Mouse (Mus musculus): ENCODE measurements around the gene Efhc1.
"Not testable (repeated sequence)": the region's sequence is repeated elsewhere in the genome, so short reads cannot be mapped to it uniquely, and the experiment has no call there.

Efhc1 gene

DNA sequence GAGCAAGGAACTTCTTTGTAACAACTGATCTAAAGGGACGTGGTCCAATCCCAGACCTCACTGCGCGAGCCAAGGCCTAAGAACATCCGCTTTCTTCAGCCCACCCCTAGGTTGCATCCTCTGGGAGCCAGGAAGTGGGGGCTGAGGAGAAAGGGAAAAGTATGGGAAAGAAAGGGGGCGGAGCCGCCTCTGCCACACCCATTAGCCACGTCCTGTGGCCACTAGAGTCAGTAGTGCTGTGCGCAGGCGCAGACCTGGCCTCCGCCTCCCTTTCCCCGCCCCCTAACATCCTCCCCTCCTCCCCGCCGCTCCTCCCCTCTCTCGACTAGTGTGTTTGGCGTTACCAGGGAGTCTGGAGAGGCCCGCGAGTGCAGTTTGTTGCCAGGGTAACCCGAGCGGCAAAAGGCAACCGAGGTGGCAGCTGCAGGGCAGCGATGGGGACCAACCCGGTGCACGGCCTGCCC lies at the start of gene Efhc1:
Gene Efhc1, plus strand, starts transcription at position 327 of the 464 bp plus-strand sequence.
- DNase-seq (ENCODE audit: low spot score) = peak; percentile 93

DNA sequence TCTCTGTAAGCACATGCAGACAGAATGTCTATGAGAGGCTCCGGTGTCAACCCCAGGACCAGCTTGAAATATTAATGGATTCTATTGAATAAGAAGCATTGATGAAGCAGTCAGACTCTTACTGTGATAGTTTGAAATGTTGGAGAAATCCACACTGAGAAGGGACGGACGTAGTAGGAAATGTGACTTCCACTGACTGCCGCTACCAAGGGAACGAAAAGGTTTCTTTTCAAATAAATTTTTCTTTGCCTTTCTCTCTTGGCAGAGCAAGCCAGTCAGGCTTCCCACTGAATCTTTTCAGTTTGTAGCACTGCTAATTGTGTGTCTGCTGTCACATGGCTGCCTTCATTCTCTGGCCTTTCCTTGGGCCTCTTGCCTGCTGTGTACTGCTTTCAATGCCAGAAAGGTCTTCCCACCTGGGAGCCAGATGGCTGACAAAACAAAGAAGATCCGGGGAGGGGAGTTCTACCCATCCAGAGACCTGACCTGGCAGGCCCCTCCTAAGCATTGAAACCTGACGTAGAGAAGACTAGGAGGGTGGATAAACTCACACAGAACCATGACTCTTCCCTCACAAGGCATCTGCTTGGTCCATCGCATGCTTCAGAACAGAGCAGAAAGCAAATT lies 45.8 kb upstream of the Efhc1 start:
- peak; percentile 65 for DNase-seq (ENCODE audit: low spot score)

DNA sequence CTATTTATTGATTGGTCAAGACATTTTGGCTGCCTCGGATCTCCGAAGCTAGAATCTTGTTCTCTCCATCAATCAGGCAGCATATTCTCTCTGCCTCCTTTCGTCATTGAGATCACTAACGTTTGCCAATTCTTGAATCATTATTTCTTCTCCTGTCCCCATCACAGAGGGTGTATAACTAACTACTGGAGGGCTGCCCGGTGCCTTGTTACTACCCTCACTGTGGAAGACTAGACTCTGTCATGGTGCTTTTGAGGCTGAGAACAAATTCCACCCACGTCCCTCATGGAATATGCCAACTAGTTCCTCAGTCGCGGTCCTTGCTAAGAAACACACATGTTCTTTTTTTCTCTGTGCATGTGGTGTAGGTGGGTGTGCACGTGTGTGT lies 45.3 kb upstream of the Efhc1 start:
- DNase-seq (ENCODE audit: low spot score) = peak; percentile 79

DNA sequence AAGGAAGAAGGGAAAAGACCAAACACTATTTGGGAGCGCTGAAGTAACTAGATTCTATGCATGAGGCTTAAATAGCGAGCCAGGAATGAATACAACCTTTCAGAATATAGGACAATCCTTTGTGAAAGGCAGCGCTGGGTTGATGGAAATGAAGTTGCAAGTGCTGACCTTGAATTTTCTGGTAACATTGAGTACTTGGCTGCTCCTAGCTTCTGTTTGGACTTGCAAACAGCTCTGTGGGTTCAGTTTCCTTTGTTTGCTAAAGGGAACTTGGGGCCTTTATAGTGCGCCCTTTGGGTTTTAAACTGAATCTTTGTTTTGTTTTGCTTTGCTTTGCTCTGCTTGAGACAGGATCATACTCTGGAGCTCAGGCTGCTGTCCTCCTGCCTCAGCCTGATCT lies 42.9 kb upstream of the Efhc1 start:
- DNase-seq (ENCODE audit: low spot score) = no peak

DNA sequence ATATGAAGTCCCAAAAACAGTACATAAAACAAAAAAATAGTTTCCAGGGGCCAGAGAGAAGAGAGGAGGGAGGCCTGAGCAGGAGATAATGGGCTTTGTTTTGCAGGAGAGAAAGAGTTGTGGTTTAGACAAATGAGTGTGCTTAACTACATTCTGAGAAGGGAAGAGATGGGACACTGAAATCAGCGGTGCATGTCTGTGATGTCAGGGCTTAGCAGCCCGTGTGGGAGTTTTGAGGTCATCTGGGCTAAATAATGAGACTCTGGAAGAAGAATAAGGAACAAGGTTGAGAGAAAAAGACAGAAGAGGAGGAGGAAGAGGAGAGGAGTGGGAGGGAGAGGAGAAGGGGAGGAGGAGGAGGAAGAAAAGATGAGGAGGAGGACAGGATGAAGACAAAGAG lies 39.3 kb upstream of the Efhc1 start:
- no peak for DNase-seq (ENCODE audit: low spot score)

DNA sequence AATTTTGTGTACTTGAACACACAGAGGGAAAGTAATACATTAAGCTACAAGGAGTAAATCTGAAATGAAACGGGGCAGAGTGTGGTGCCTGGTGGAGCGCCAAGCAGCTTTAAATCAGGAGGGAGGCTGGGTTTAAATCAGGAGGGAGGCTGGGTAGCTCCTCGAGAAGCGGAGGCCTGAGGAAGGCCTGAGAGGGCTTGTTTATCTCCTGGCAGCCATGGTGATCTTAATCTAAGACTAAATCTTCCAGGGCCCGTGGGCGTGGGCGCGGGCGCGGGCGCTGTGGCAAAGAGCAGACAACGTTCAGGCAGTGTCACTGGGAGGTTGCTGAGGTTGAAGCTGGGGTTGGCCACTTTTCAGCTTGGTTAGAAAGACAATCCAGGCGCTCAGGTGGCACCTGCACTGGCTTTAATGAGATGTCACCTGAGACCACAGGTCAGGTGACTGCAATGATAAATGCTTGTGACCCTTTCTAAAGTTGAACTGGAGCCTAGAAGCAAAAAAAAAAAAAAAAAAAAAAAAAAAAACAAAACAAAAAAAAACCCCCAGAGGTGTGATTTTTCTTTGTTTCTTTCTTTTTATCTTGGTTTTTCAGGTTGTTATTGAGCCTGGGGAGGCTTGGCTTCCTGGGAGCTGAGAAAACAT lies 38.8 kb upstream of the Efhc1 start:
- DNase-seq (ENCODE audit: low spot score) = no peak

DNA sequence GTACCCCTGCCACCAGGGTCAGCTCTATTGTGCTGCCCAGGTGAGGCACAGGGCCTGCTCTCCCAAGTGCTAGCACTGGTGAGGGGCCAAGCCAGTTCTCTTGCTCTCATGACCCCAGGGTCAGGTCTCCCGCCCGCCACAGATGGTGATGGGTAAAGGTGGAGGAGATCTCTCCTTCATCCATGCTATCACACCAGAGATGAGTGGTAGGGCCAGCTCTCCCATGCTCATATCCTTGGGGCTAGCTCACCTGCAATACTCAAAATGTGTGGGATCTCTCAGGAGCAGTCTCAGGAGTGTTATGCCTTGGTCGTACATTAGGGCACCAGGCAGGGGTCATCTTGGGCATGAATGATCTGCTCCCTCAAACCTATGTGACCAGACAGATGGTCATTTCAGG lies 36.7 kb upstream of the Efhc1 start:
- DNase-seq (ENCODE audit: low spot score) = no peak

DNA sequence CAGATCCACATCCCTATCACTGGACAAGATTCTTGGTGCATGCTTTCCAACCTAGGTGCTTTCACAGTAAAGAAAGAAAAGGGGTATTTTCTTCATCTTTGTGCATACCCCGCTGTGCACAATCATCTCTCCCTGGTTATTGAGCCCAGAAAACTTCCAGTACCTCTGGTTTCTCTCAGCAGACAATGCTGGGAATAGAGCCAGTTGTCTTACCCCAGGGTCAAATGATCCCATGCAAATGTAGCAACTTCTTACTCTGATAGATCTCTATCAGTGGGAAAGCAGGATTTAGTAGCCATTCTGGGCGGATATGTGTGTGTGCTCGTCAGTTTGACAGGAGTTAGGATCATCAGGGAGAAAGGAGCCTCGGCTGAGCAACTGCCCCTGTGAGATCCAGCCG lies 35.8 kb upstream of the Efhc1 start:
- no peak for DNase-seq (ENCODE audit: low spot score)

DNA sequence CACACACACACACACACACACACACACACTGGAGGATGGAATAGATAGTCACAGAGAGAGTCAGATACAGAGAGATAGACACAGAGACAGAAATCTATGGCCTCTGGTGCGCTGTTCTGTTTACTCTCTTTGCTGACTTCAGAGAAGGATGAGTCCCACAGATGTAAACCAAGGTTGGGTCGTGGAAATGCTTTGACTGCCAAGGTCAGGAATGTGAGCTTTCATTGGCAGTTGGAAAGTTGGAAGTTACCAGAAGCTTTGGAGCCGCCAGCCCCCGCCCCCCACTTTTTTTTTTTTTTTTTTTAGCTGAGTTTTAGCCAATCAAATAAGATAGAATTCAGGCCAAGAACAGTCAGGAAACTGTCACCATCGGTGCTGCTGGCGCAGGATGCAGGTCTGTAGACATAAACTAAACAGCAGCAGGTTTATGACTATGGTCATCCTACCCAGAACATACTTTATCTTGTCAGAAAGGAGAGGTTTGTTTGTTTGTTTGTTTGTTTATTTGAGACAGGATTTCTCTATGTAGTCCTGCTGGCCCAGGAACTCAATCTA lies 33.9 kb upstream of the Efhc1 start:
- DNase-seq (ENCODE audit: low spot score) = no peak

DNA sequence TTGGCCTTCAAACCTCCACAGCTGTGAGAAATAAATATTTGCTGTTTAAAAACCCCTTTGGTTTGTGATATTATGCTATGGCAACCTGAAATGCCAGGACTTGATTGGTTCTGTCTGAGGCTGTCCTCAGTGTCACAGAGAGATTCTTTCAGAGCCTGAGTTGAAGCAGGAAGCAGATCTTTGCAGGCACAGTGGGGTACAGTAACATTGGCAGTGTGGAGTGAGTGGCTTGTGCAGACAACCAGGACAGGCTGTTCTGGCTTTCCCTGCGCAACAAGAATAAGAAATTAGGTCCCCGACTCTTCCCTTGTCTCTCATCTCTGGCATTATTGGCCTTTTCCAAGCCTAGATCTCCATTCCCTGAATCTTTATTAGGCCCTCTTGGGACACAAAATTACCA lies 31.7 kb upstream of the Efhc1 start:
- no peak for DNase-seq (ENCODE audit: low spot score)

DNA sequence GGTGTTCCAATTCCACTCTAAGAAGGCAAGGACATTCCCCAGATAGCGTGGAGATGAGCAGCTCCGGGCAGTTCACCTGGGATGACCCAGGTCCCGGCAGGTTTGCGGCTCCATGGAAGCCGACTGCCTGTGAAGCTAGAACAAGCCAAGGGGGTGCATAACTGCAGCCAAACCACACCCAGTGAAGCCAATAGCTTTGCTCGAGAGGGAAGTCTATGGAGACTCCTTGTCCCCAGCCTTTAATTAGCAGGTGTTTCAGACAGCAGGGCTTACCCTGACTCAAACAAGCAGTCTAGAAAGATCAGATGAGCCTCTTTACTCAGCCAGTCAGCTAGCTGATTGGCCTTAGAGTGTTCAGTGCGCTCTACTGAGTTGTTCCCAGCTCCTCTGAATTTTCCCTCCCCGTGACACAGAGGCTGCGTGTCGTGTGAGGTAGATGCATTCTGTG lies 30.3 kb upstream of the Efhc1 start:
- no peak for DNase-seq (ENCODE audit: low spot score)

DNA sequence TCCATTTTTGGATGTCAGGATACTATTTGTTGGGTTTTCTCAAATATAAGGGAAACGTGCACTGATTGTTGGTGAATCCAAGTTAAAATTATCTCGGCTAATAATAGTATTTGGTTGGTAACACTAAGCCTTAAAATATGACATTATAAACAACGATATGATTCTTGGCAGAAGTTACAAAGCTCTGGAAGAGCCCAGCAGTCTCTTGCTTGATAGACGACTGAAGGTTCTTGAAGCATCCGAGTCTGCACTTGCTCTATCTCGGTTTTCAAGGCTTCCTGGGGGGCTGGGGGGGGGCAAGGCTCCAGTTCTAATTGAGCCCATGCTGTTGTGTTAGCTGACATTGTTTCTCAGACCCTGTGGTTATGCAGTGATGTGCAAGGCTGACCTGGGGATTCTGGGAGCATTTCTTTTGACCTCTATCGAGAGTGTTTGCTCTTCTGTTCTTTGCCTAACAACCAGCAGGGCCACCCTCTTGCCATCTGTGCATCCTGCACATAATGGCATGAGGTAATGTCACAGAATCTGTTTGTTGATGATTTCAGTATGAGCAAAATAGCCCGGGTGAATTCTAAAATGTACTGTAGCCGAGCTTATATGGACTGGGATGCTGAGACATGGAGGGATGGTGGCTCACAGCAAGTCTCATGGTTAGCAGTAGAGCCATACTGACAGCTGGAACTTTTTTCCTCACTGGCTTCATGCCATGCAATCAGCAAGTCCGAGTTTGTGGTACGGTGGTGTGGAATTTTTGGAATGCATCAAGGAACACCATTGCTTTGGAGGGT lies 28.6 kb upstream of the Efhc1 start:
- DNase-seq (ENCODE audit: low spot score) = no peak

DNA sequence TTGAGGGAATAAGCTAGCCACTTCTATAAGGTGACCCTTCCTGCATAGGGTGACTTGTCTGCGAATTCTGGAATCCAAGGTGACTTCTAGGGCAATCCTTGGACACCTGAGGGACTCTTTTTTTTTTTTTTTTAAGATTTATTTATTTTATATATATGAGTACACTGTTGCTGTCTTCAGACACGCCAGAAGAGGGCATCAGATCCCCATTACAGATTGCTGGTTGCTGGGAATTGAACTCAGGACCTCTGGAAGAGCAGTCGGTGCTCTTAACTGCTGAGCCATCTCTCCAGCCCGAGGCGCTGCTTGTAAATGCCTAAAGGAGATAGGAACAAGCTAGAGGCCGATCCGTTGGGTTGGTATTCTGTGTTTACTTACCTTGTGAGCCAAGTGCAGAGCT lies 26.1 kb upstream of the Efhc1 start:
- not testable (repeated sequence) for DNase-seq (ENCODE audit: low spot score)

DNA sequence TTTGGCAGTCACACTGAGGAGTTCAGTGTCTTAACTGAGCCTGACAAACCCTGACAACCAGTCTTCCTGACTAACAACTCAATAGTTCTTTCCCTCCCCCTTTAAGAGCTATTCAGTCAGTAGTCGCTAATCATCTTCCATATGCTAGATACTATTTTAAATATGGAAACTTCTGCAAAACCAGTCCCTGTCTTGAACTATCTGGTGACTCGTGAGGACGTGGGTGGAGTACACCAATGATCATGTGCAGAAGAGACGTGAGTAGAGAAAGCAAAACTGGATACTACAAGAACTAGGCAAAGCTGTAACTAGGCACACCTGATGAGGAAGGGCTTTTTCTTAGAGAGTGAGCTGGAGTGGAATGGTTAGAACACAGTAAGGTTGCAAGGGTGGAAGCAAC lies 25.5 kb upstream of the Efhc1 start:
- no peak for DNase-seq (ENCODE audit: low spot score)

DNA sequence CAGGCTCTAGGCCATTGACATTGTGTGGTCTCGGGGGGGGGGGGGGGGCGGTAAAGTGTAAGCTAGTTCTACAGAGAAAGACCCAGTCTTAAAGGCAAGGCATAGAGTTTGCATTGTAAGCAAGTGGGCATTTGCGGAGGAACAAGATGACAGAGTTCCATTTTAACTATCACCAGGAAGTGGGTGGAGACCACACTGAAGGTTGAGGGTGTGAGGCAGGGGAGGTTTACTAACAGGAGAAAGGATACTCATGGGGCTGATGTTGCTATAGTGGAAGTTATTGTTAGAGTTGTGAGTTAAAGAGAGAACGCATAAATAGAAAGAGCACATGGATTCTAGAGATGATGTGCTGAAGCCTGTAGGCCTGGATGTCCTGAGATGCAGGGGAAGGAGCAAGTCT lies 25.1 kb upstream of the Efhc1 start:
- no peak for DNase-seq (ENCODE audit: low spot score)

DNA sequence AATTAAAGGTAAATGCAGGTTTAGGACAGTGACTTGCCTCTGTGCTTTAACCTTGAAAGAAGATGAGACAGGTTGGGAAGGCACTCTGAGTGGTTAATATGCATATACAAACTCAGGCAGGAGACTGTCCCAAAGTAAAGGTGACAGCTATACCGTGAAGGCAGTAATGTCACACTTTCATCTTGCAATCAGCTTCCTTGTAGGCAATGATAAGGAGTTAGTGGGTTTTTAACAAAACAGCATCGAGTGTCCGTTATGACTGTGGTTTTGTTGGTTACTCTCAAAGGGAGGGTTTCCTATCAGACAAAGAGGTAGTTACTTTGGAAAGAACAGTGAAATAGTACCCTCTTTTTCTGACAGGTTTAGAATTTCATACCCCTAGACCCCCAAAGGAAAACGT lies 22.9 kb upstream of the Efhc1 start:
- DNase-seq (ENCODE audit: low spot score) = no peak

DNA sequence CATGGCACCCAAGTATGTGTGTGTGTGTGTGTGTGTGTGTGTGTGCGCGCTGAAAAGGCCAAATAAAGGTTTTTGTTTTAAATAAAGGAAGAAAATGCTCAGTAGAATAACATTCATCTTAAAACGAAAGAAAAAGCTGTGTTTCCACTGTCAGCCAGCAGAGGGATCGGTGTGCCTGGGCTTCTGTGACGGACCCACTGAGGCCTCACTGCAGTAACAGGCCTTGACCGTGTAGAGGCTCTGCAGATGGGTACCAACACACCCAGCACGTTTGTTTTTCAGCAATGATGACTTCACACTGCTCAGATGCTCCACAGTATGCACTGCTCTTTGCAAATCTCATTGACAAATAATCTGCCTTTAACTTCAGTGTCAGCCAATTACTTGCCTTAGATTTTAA lies 18.0 kb upstream of the Efhc1 start:
- peak; percentile 62 for DNase-seq (ENCODE audit: low spot score)

DNA sequence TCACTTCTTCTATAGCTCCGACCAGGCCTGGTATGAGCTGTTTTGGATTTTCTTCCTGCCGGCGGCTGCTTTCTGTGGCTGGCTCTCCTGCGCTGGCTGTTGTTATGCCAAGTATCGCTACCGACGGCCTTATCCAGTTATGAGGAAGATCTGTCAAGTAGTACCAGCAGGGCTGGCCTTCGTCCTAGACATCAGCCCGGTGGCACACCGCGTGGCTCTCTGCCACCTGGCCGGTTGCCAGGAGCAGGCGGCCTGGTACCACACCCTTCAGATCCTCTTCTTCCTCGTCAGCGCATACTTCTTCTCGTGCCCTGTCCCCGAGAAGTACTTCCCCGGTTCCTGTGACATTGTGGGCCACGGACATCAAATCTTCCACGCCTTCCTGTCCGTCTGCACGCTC lies 16.3 kb upstream of the Efhc1 start:
- no peak for DNase-seq (ENCODE audit: low spot score)

DNA sequence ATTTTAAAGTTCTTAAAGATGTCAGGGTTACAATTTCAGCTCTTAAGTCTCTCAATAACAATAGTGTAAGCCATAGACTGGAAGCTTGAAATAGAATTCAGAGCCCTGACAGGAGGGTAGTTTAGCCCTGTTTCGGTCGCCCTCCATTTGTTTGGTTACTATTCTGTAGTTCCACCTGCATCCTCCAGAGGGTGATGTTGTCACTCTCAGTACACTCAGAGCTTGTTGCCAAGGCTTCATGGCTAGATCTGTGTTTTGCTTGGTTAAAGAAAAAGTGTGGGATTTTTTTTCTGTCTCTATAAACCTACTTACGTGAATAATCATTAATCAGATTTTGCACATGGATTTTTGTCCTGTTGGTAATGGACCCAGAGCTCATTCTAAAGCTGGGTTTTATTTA lies 12.4 kb upstream of the Efhc1 start:
- DNase-seq (ENCODE audit: low spot score) = peak; percentile 42

DNA sequence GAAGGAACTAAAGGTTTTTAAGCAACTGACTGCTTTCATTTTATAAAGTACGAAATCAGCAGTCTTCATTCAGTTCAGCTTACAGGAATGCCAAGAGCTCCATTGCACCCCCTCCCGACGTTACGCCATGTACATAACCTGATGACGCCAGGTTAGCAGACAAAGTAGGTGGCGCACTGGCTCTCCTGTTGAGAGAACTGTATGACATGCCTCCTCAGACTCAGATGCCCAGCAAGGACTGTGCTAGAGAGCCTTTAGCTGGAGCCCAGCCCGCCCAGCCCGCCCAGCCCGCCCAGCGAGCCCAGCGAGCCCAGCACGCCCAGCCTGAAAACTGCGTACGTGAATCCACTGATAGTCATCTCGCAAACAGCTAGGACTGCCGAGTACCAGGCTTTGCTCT lies 11.3 kb upstream of the Efhc1 start:
- no peak for DNase-seq (ENCODE audit: low spot score)

DNA sequence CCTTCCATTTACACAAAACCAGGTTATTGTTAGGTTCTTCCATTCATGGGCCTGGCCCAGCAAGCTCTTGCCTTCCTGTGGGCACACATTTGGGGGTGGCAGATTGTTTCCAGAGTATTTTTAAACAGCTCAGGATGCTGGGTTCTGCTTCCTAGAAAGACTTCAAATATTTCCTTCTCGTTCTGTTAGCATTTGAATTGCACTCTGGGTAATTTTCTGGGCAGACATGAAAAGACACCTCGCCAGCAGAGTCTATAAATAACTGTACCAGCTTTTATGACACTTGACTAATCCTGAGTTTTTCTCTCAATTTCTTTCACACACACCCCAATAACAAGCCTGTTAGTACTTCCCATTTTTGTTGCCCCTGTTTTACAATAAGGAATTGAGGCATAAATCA lies 10.1 kb upstream of the Efhc1 start:
- no peak for DNase-seq (ENCODE audit: low spot score)

DNA sequence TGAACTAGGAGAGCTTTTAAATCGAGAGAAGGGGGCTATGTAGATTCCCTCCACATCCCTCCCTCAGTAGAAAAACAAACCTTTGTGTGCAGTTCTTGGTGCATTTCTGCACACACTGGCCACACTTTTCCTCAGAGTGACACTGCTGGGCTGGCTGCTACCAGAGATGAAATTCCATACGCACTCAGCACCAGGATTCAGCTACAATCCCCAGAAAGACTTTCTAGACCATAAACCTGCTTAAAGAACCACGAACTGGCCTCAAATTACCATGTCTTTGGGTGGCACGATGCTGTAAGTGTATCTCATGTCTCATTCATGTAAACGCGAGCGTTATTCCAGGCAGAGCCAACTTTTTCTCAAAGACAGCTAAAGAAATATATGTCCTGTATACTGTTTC lies 9.6 kb upstream of the Efhc1 start:
- no peak for DNase-seq (ENCODE audit: low spot score)

DNA sequence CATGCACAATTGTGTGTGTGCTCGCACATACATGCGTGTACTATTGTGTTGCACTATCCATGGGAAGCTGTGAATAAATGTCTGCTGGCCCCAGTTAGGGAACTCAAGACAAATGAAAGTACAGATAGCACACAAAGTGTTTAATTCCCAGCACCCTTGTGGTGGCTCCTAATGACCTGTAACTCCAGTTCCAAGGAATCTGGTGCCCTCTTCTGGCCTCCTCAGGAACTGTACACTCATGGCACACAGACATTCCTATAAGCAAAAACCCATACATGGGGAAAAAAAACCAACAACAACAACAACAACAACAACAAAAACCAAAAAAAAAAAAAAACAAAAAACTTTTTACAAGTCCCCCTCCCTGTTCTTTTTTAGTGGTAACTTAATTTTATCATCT lies 8.4 kb upstream of the Efhc1 start:
- DNase-seq (ENCODE audit: low spot score) = no peak
